Mouse (Mus musculus) bone marrow, adult 2 months (tissue): Measurements from ENCODE around the gene Col25a1. TPM values are rescaled to one million over a fixed set of nuclear protein-coding genes. Genes with fewer than 3 reads are reported as not detected.

ENCODE experiments used
- H3K27ac ChIP-seq: fragments of 200-500 bp; 2 replicates; pipeline ENCODE4 v1.5.1; 2012; ENCODE audit warnings: low read depth, mild to moderate bottlenecking, control low read depth, inconsistent platforms, low read length; ENCODE audit not compliant: control insufficient read depth, poor library complexity, insufficient read depth
- H3K4me1 ChIP-seq: fragments of 200-500 bp; 2 replicates; pipeline ENCODE4 v1.6.1; 2011; ENCODE audit warnings: low read length; ENCODE audit not compliant: control insufficient read depth, insufficient read depth
- H3K4me3 ChIP-seq: fragments of 200-500 bp; replicated peaks from 2 replicates; pipeline ENCODE3; 2011; ENCODE audit warnings: mild to moderate bottlenecking, low read depth, low read length, control low read depth; ENCODE audit not compliant: control insufficient read depth
- CTCF ChIP-seq: fragments of 200-500 bp; IDR thresholded peaks from 2 replicates; pipeline ENCODE4 v1.5.1; 2011; ENCODE audit warnings: low read length, control low read depth; ENCODE audit not compliant: control insufficient read depth, insufficient read depth
- POLR2A ChIP-seq: fragments of 200-500 bp; IDR thresholded peaks from 2 replicates; pipeline ENCODE4 v1.6.1; 2011; ENCODE audit warnings: low read depth, mild to moderate bottlenecking, control low read depth, low read length, borderline replicate concordance; ENCODE audit not compliant: control insufficient read depth
- WGBS: fragments of 180-500 bp; shearing (Covaris S2); methylation state at CpG from one replicate; pipeline ENCODE4 v1.1.7; 2018; 5-methylcytosine and 5-hydroxymethylcytosine counted together
- polyA plus RNA-seq: library from polyadenylated mRNA; stranded (reverse); fragments of >200 nt; gene quantifications from 2 replicates; pipeline ENCODE4 v1.2.4, GENCODE M21; 2011; ENCODE audit warnings: low replicate concordance; ENCODE audit not compliant: missing spikeins, insufficient read depth, insufficient read length

The Col25a1 gene
- polyA plus RNA-seq, 1 experiment: not detected

GRCm38 (mm10) chr3:130374620-130375341 lies 243.5 kb downstream of the Col25a1 start:
- TF ChIP-seq POLR2A (no peak), CTCF (no peak)
- no peak overlapping the region for H3K27ac ChIP-seq
- WGBS: 89% methylated on average over 3 of the region's 3 CpGs
- no peaks in the 10 kb centered on the region for H3K4me1 ChIP-seq
- no peak overlapping the region for H3K4me3 ChIP-seq

GRCm38 (mm10) chr3:130377786-130378185 lies 246.5 kb downstream of the Col25a1 start:
- no peaks in the 10 kb centered on the region for H3K4me1 ChIP-seq
- H3K4me3 ChIP-seq: no peak overlapping the region
- 85% methylated on average over 5 of the region's 5 CpGs for WGBS
- no peak overlapping the region for H3K27ac ChIP-seq
- TF ChIP-seq CTCF (no peak), POLR2A (no peak)

- TF ChIP-seq POLR2A (no peak), CTCF (no peak)
- 83% methylated on average over 9 of the region's 9 CpGs for WGBS
- no peak overlapping the region for H3K4me3 ChIP-seq
Observed at GRCm38 (mm10) chr3:130378626-130379025, 247.3 kb downstream of the Col25a1 start.

GRCm38 (mm10) chr3:130380299-130380845 lies 249.1 kb downstream of the Col25a1 start:
- Histone ChIP-seq H3K4me1 (no peaks in the 10 kb centered on the region), H3K4me3 (no peak overlapping the region), H3K27ac (no peak overlapping the region)
- no peak for TF ChIP-seq POLR2A
- TF ChIP-seq CTCF: no peak
- 64% methylated on average over 5 of the region's 5 CpGs for WGBS

More at GRCm38 (mm10) chr3:130378626-130379025, 247.3 kb downstream of the Col25a1 start:
- Histone ChIP-seq H3K4me1 (no peaks in the 10 kb centered on the region), H3K27ac (no peak overlapping the region)

- H3K27ac ChIP-seq: no peak overlapping the region
- 81% methylated on average over 5 of the region's 5 CpGs for WGBS
- no peak for TF ChIP-seq POLR2A
- H3K4me3 ChIP-seq: no peak overlapping the region
- no peaks in the 10 kb centered on the region for H3K4me1 ChIP-seq
Observed at GRCm38 (mm10) chr3:130381691-130382090, 250.4 kb downstream of the Col25a1 start.

GRCm38 (mm10) chr3:130385856-130386255 lies 254.6 kb downstream of the Col25a1 start:
- H3K4me3 ChIP-seq: no peak overlapping the region
- no peak for TF ChIP-seq CTCF
- H3K4me1 ChIP-seq: no peaks in the 10 kb centered on the region
- 76% methylated on average over 4 of the region's 4 CpGs for WGBS
- H3K27ac ChIP-seq: no peak overlapping the region

- TF ChIP-seq POLR2A: no peak
- Histone ChIP-seq H3K4me3 (no peak overlapping the region), H3K27ac (no peak overlapping the region), H3K4me1 (no peaks in the 10 kb centered on the region)
- 82% methylated on average over 4 of the region's 4 CpGs for WGBS
Observed at GRCm38 (mm10) chr3:130387156-130387555, 255.9 kb downstream of the Col25a1 start.

GRCm38 (mm10) chr3:130389261-130389975 lies 258.1 kb downstream of the Col25a1 start:
- 82% methylated on average over 14 of the region's 14 CpGs for WGBS
- Histone ChIP-seq H3K27ac (no peak overlapping the region), H3K4me3 (no peak overlapping the region), H3K4me1 (no peaks in the 10 kb centered on the region)
- TF ChIP-seq POLR2A (no peak), CTCF (no peak)

- H3K27ac ChIP-seq: no peak overlapping the region
- TF ChIP-seq POLR2A (no peak), CTCF (no peak)
- H3K4me1 ChIP-seq: peaks cover 3% of the 10 kb centered on the region; the same call in 1 of the 2 replicates
- H3K4me3 ChIP-seq: no peak overlapping the region
Observed at GRCm38 (mm10) chr3:130396636-130397035, 265.3 kb downstream of the Col25a1 start.
